12 mouse cellular contexts compared by ENCODE assay signal in the genomic region with DNA sequence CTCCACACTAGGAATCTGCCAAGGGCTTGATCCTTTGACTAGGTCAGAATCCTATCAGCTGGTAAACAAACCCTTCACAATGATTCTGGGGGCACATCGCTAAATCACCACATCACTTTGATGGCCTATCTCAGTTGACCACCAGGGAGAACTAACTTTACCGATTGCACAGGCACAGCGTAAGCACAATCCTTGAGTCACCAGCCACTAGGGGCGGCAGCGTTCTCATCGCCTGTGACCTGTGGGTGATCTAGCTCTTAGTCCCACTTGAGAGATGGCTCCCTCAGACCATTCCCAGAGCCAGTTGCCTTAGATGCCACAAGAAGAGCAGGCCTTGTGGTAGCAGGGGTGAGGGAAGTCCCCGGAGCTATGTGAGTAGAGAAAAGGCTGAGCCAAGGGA. TPM values are rescaled to one million over a fixed set of nuclear protein-coding genes. Genes with fewer than 3 reads are reported as not detected.
A peak's percentile ranks its signal among the peaks of the same experiment; 100 is the strongest.
DNase-seq lines count a peak whose midpoint lies in the region; TF ChIP-seq lines count a peak whose summit lies in the region.
"Had no signal": no experiment of that assay in that cellular context is flagged by ENCODE, and none has a peak within 500 bp of the region (broad histone marks: within the 10 kb centered on the region; RNA-seq: fewer than 3 reads in every experiment).

No protein-coding gene starts in this region.

- dilution Hi-C loops in CH12.LX (cut with MboI; ENCODE audit: extremely low pct_ligation_motif_present, extremely low pct_unique_long_range_greater_than_20kb, low sequenced_read_pairs) = no loop called here

- no peaks in the 10 kb centered on the region for H3K9me3 ChIP-seq in CH12.LX (replicated peaks; ENCODE audit: low read length)
- H3K9me3 ChIP-seq: midbrain, embryonic 13.5 days had no signal

- TF ChIP-seq CTCF in CH12.LX (conservative IDR thresholded peaks at IDR 0.05 in 1 of 2, IDR thresholded peaks at IDR 0.05 in 1 of 2; ENCODE audit: low read depth in 2 of 2, low read length in 2 of 2) = peak; percentile 38 to 75; a peak in 3 of 4 replicates

- H3K79me2 ChIP-seq in CH12.LX (replicated peaks; ENCODE audit: control insufficient read depth, extremely low read depth, insufficient read depth, poor library complexity, severe bottlenecking) = no peaks in the 10 kb centered on the region

- H3K27ac ChIP-seq in CH12.LX (ENCODE audit: insufficient read depth, low read depth) = no peak overlapping the region
- H3K27ac ChIP-seq: midbrain, embryonic 13.5 days had no signal

- no peaks in the 10 kb centered on the region for H3K36me3 ChIP-seq in CH12.LX (replicated peaks in 1 of 2; ENCODE audit: control insufficient read depth in 1 of 2, insufficient read depth in 1 of 2, low read length in 1 of 2)
- H3K36me3 ChIP-seq: midbrain, embryonic 13.5 days had no signal

- no peak overlapping the region for H3K4me2 ChIP-seq in CH12.LX (ENCODE audit: insufficient read depth, low read depth, poor library complexity, severe bottlenecking)
- H3K4me2 ChIP-seq: heart, embryonic 11.5 days; midbrain, embryonic 13.5 days had no signal

- TF ChIP-seq POLR2A in CH12.LX (IDR thresholded peaks at IDR 0.05; ENCODE audit: low read depth, low read length) = no peak

- intact Hi-C loops in heart, postnatal 10 days (cut with DNase I) = no loop called here

- in situ Hi-C loops in CH12.LX (cut with MboI; ENCODE audit: low pct_ligation_motif_present, low pct_unique_long_range_greater_than_20kb, low sequenced_read_pairs) = loop anchor here (5.0 kb wide), 1 partner anchor 57 kb away; no protein-coding TSS in a partner anchor

- TF ChIP-seq RAD21 in CH12.LX (IDR thresholded peaks at IDR 0.05; ENCODE audit: low read depth, low read length) = peak; percentile 35

- no peaks in the 10 kb centered on the region for H3K27me3 ChIP-seq in CH12.LX (replicated peaks)
- H3K27me3 ChIP-seq: midbrain, embryonic 13.5 days had no signal

- TF ChIP-seq EP300 in CH12.LX (IDR thresholded peaks at IDR 0.05; ENCODE audit: low read length) = no peak

- peak; percentile 15 for DNase-seq in heart, postnatal 4 days
- DNase-seq in heart, postnatal 10 days = no peak
- DNase-seq in CH12.LX (ENCODE audit: extremely low read depth) = peak; percentile 32
- peak; percentile 55 for DNase-seq in WW6 (ENCODE audit: low read depth, low spot score)
- peak; percentile 16 for DNase-seq in lung, postnatal 25 days (ENCODE audit: low spot score)
- no peak for DNase-seq in adrenal gland, postnatal 10 days
- no peak for DNase-seq in adrenal gland, adult 18-20 months (ENCODE audit: low spot score in 2 of 2)
- DNase-seq in frontal cortex, postnatal 14 days (ENCODE audit: low spot score in 2 of 2) = no peak
- DNase-seq: kidney, adult 9 months had no signal

- no peak overlapping the region for H3K4me3 ChIP-seq in CH12.LX (replicated peaks in 1 of 3; ENCODE audit: low read depth in 2 of 3, low read length in 2 of 3, poor library complexity in 1 of 3)
- H3K4me3 ChIP-seq: erythroblast, embryonic 14.5 days; midbrain, embryonic 13.5 days had no signal

- no peak overlapping the region for H3K9ac ChIP-seq in CH12.LX (ENCODE audit: insufficient read depth, low read depth)
- H3K9ac ChIP-seq: midbrain, embryonic 13.5 days had no signal

- no peaks in the 10 kb centered on the region for H3K4me1 ChIP-seq in CH12.LX (ENCODE audit: control insufficient read depth in 1 of 2, insufficient read depth in 2 of 2)
- H3K4me1 ChIP-seq: midbrain, embryonic 13.5 days had no signal

TF ChIP-seq in CH12.LX, 34 proteins besides CTCF, POLR2A, EP300 and RAD21:
- TF ChIP-seq MYC (IDR thresholded peaks at IDR 0.05; ENCODE audit: low read depth, low read length) = no peak
- TF ChIP-seq SMC3 (IDR thresholded peaks at IDR 0.05; ENCODE audit: low read depth, low read length) = peak; percentile 32; the same call in 1 of the 2 replicates
- TF ChIP-seq TCF12 (IDR thresholded peaks at IDR 0.05; ENCODE audit: low read depth, low read length) = no peak
- no peak for TF ChIP-seq ZKSCAN1 (IDR thresholded peaks at IDR 0.05; ENCODE audit: borderline replicate concordance, low read depth, low read length)

RNA-seq across cellular contexts. Expression of gene Cdc42bpa, which starts 31.4 kb away (rescaled TPM):
- 10 to 100 TPM; 67.1 to 70.3 TPM for total RNA-seq in heart, postnatal 4 days (2021)
- total RNA-seq in heart, postnatal 10 days (2021) = 10 to 100 TPM; 56.6 to 57.7 TPM
- total RNA-seq in CH12.LX (2012; rRNA removed) (5.0 and 5.6 TPM in 2 replicates), CH12.LX (2014; rRNA removed) (5.1 and 5.3 TPM in 2 replicates)
- 7.1 and 9.0 TPM in 2 replicates for polyA plus RNA-seq in CH12.LX (2012; ENCODE audit: insufficient read length, low read depth)
- total RNA-seq in adrenal gland, postnatal 10 days (2021) = 10 to 100 TPM; 35.6 to 50.3 TPM
- 10 to 100 TPM; 44.3 to 48.1 TPM for total RNA-seq in adrenal gland, adult 18-20 months (2021)

Comparison
In these comparisons a context has a peak if more than half of its experiments do, and no peak if none do; other contexts are left out.
1. DNase-seq: peak in heart, postnatal 4 days (single experiment), CH12.LX (single experiment), WW6 (single experiment) and lung, postnatal 25 days (single experiment); none in heart, postnatal 10 days (0 of 2), adrenal gland, postnatal 10 days (single experiment), adrenal gland, adult 18-20 months (0 of 2) and frontal cortex, postnatal 14 days (0 of 2).
2. RNA of gene Cdc42bpa, which starts 31.4 kb away (total RNA-seq): 67.1 to 70.3 TPM in heart, postnatal 4 days, 56.6 to 57.7 TPM in heart, postnatal 10 days, 35.6 to 50.3 TPM in adrenal gland, postnatal 10 days and 44.3 to 48.1 TPM in adrenal gland, adult 18-20 months; 5.0 to 5.6 TPM in CH12.LX; every median in the first group is over 4 times any median in the second.